Mouse (Mus musculus): ENCODE results near the gene Itpr2. TPM values are rescaled to one million over a fixed set of nuclear protein-coding genes. Genes with fewer than 3 reads are reported as not detected.

Gene Itpr2
- polyA plus RNA-seq, 1 experiment from 2014 or later, result 31.2 TPM

GRCm38 (mm10) chr6:146155156-146155734 lies 346.8 kb downstream of the Itpr2 start:
- 77% methylated on average over 8 of the region's 8 CpGs for WGBS
- no peak overlapping the region for H3K4me2 ChIP-seq
- H3K9ac ChIP-seq, result no peak overlapping the region
- no peaks in the 10 kb centered on the region for H3K9me3 ChIP-seq
- H3K27ac ChIP-seq (replicated peaks), result no peak overlapping the region
- peaks cover 9% of the 10 kb centered on the region for H3K4me1 ChIP-seq
- H3K36me3 ChIP-seq, result peaks cover 56% of the 10 kb centered on the region
- H3K27me3 ChIP-seq (replicated peaks), result no peaks in the 10 kb centered on the region
- H3K4me3 ChIP-seq, result no peak overlapping the region
- ATAC-seq (ENCODE audit: extremely low read depth, insufficient number of reproducible peaks, low FRiP score, low TSS enrichment), result no peak

- H3K27me3 ChIP-seq (replicated peaks), result no peaks in the 10 kb centered on the region
- H3K4me3 ChIP-seq, result no peak overlapping the region
- ATAC-seq (ENCODE audit: extremely low read depth, insufficient number of reproducible peaks, low FRiP score, low TSS enrichment), result no peak
- peaks cover 59% of the 10 kb centered on the region for H3K36me3 ChIP-seq
- no peak overlapping the region for H3K27ac ChIP-seq (replicated peaks)
- WGBS, result 37% methylated on average over 5 of the region's 5 CpGs
- 0 out of 2 replicates have a peak, but pooled peaks cover 3% of the 10 kb centered on the region for H3K4me1 ChIP-seq
- no peak overlapping the region for H3K4me2 ChIP-seq
- H3K9me3 ChIP-seq, result no peaks in the 10 kb centered on the region
- no peak overlapping the region for H3K9ac ChIP-seq
Measured at GRCm38 (mm10) chr6:146152843-146153242, 349.2 kb downstream of the Itpr2 start.

DNA sequence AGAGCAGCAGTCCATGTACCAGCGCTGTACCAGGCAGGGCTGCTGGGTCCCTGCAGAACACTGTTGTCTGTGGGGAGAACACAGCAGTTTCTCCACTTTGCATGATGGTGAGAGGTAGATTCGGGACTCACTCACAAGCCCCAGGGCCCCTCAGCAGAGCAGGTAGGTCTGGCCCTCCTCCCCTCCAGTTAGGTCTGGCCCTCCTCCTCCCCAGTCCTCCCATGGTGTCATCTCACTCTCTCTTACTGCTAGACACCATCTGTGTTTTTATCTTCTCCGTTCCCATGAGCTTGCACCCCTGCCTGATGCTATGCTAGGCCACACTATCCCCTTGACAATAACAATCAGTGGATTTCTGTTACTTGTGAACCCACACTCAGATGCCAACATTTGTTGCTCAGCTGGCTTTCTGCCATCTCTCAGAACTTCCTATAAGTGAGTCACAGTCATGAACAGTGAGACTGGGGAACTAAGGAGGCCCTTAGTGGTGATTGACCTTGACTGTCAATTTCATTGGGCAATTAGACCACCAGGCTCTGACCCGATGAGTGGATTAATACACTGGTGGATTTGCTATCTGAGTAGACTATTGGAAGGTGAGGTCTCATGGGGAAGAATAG lies 360.9 kb downstream of the Itpr2 start:
- H3K9me3 ChIP-seq, result peaks cover 8% of the 10 kb centered on the region
- no peak overlapping the region for H3K4me2 ChIP-seq
- H3K27me3 ChIP-seq (replicated peaks), result no peaks in the 10 kb centered on the region
- peaks cover 43% of the 10 kb centered on the region for H3K36me3 ChIP-seq
- H3K4me1 ChIP-seq, result peaks cover 27% of the 10 kb centered on the region
- no peak overlapping the region for H3K27ac ChIP-seq (replicated peaks)
- WGBS, result 77% methylated on average over 4 of the region's 4 CpGs
- ATAC-seq (ENCODE audit: extremely low read depth, insufficient number of reproducible peaks, low FRiP score, low TSS enrichment), result no peak
- no peak overlapping the region for H3K4me3 ChIP-seq
- no peak overlapping the region for H3K9ac ChIP-seq

DNA sequence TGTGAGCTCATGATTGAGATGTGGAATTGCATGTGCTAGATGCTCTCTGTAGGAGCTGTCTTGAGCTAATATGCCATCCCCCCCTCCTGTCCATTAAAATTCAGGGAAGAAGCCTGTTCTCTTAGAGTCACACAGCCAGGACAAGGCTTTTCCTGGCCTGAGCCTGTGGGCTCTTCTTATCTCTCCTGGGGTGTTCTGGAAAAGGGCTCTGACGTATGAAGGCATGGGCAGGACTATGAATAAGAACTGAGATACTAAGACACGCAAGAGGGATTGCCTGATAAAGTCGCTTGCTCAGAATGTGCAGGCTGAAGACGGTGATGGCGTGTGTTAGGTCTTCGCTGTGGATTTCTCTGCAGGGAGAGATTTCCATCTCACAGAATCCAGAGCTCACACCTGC lies 361.9 kb downstream of the Itpr2 start:
- no peak for ATAC-seq (ENCODE audit: extremely low read depth, insufficient number of reproducible peaks, low FRiP score, low TSS enrichment)
- no peaks in the 10 kb centered on the region for H3K27me3 ChIP-seq (replicated peaks)
- WGBS, result 22% methylated on average over 6 of the region's 6 CpGs
- H3K9me3 ChIP-seq, result no peaks in the 10 kb centered on the region; the same call in 1 of the 2 replicates
- H3K27ac ChIP-seq (replicated peaks), result no peak overlapping the region
- H3K4me2 ChIP-seq, result peak overlapping the region; percentile 3; the same call in 1 of the 2 replicates
- H3K4me1 ChIP-seq, result peaks cover 28% of the 10 kb centered on the region
- no peak overlapping the region for H3K4me3 ChIP-seq
- H3K9ac ChIP-seq, result no peak overlapping the region
- peaks cover 36% of the 10 kb centered on the region for H3K36me3 ChIP-seq

DNA sequence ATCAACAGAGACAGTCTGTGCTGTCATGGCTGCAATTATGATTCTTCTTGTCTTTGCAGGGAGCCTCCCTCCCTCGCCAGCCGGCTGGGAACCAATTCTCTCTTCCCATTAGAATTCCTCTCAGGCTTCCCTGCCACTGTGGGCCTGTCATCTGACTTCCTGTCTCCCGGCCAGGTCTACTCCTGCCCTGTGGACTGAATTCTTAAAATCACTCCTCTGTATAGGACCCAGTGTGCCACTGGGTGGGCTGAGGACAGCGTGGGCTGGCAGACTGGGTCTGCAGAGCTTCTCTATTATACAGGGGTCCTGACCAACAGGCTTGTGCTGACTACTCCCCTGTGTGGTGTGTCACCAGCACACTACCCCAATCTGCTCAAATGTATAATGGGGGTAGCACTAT lies 365.4 kb downstream of the Itpr2 start:
- Histone ChIP-seq H3K4me1 (peaks cover 48% of the 10 kb centered on the region), H3K4me3 (no peak overlapping the region), H3K27me3 (replicated peaks) (no peaks in the 10 kb centered on the region), H3K36me3 (peaks cover 2% of the 10 kb centered on the region; the same call in 1 of the 2 replicates), H3K27ac (replicated peaks) (no peak overlapping the region), H3K9ac (no peak overlapping the region), H3K9me3 (no peaks in the 10 kb centered on the region), H3K4me2 (no peak overlapping the region)
- no peak for ATAC-seq (ENCODE audit: extremely low read depth, insufficient number of reproducible peaks, low FRiP score, low TSS enrichment)
- 44% methylated on average over 4 of the region's 4 CpGs for WGBS

DNA sequence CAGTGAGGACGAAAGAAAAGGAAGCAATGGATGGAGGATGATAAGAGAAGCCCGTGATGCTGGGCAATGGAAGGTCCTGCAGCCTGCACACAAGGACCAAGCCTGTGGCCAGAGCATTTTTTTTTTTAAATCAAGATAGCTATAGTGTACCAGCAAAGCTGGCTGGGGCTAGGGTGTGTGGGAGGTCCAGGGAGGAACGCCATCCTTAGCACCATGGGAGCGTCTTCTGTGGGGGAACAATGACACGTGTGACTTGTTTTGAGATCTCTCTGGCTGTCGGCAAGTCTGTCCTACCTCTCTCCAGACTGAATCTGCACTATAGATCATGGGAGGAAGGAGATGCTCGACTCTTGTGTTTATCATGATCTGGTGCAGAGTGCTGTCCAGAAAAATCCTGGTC lies 365.8 kb downstream of the Itpr2 start:
- Histone ChIP-seq H3K36me3 (no peaks in the 10 kb centered on the region), H3K9ac (no peak overlapping the region), H3K4me2 (no peak overlapping the region), H3K27ac (replicated peaks) (no peak overlapping the region), H3K4me1 (peaks cover 46% of the 10 kb centered on the region), H3K9me3 (no peaks in the 10 kb centered on the region), H3K4me3 (no peak overlapping the region), H3K27me3 (replicated peaks) (no peaks in the 10 kb centered on the region)
- no peak for ATAC-seq (ENCODE audit: extremely low read depth, insufficient number of reproducible peaks, low FRiP score, low TSS enrichment)
- WGBS, result 24% methylated on average over 7 of the region's 7 CpGs

GRCm38 (mm10) chr6:146135291-146135690 lies 366.7 kb downstream of the Itpr2 start:
- Histone ChIP-seq H3K27ac (replicated peaks) (no peak overlapping the region), H3K27me3 (replicated peaks) (no peaks in the 10 kb centered on the region), H3K36me3 (no peaks in the 10 kb centered on the region), H3K9ac (no peak overlapping the region), H3K4me1 (peaks cover 36% of the 10 kb centered on the region), H3K9me3 (no peaks in the 10 kb centered on the region), H3K4me2 (no peak overlapping the region), H3K4me3 (no peak overlapping the region)
- ATAC-seq (ENCODE audit: extremely low read depth, insufficient number of reproducible peaks, low FRiP score, low TSS enrichment), result no peak
- WGBS, result 71% methylated on average over 8 of the region's 8 CpGs

DNA sequence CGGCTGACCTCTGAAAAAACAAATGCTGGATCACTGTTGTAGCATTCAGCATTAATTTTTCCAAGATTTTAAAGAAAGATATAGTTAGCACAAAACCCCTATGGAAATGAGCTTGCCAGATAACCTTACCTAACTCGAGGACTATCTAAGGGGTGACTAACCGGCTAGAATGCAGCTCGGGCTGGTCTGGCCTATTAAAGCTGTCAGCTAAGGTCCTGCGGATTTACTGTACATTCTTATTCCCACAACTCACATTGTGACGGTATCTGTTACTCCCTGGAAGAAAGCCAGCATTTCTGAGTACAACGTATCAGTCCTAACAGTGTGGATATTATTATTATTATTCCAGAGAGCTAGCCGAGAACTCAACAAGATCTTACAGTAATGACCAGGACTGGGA lies 368.1 kb downstream of the Itpr2 start:
- H3K27me3 ChIP-seq (replicated peaks), result no peaks in the 10 kb centered on the region
- no peak overlapping the region for H3K4me2 ChIP-seq
- 25% methylated on average over 8 of the region's 8 CpGs for WGBS
- H3K4me3 ChIP-seq, result no peak overlapping the region
- H3K27ac ChIP-seq (replicated peaks), result peak overlapping the region; percentile 10; the same call in 1 of the 2 replicates
- no peak overlapping the region for H3K9ac ChIP-seq
- peaks cover 30% of the 10 kb centered on the region for H3K4me1 ChIP-seq
- ATAC-seq (ENCODE audit: extremely low read depth, insufficient number of reproducible peaks, low FRiP score, low TSS enrichment), result no peak; the same call in 1 of the 2 replicates
- no peaks in the 10 kb centered on the region for H3K9me3 ChIP-seq
- H3K36me3 ChIP-seq, result 0 out of 2 replicates have a peak, but pooled peaks cover under 1% of the 10 kb centered on the region

DNA sequence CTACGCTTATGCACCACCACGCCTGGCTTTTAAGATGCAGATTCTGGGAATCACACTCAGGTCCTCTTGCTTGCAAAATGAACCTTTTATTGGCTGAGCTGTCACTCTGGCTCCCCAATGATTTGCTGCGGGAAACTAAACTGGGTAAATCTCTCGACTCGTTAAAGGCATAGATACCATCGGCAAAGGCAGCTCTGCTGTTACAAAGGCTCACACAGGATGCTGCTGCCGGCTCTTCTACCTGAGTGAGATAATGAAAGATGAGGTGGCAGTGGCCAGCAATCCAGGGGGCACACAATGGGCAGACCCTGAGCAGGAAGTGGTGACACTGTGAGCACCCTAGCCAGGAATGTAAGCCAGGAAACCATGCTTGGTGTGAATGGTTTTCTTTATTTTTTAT lies 373.0 kb downstream of the Itpr2 start:
- Histone ChIP-seq H3K9ac (no peak overlapping the region), H3K36me3 (0 out of 2 replicates have a peak, but pooled peaks cover 6% of the 10 kb centered on the region), H3K27me3 (replicated peaks) (no peaks in the 10 kb centered on the region), H3K9me3 (no peaks in the 10 kb centered on the region), H3K4me3 (no peak overlapping the region), H3K4me2 (no peak overlapping the region), H3K4me1 (peaks cover 45% of the 10 kb centered on the region), H3K27ac (replicated peaks) (no peak overlapping the region)
- 75% methylated on average over 7 of the region's 7 CpGs for WGBS
- no peak for ATAC-seq (ENCODE audit: extremely low read depth, insufficient number of reproducible peaks, low FRiP score, low TSS enrichment)

DNA sequence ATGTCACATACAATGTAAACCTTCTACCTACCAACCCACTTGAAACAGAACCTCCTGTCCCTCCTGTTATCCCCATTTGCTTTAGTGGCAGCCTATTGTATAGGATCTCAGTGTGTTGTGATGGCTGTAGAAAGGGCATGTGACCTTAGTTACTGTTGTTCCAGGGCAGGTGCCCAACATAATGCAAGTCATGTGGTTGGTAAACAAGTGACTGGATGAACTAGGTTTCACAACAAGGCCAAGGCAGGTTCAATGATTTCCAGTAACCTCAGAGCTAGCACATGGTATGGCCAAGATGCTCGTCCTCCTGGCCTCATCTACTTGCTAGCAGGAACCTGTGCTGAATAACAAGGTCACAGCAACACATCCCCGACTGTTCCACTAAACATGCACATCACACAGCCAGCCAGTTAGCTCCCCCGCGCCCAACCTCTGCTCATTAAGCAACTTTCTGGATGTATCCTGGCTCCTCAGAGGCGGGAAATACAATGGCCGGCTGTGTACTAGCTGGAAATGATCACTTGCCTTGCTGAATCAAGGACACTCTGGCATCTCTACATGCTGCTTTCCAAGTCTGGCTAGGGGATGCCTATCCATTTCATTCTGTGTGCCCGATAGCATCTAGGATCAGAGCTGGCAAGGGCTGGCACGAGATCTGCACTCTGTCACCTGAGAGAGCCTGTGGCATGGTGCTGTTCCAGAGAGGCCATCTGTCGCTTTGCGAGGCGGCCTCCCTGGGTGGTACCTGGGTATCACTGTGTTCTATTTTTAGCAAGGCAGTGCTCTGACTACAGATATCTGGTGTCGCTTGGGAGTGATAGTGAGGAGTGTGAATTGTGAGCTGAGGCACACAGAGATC lies 375.0 kb downstream of the Itpr2 start:
- peak overlapping the region; percentile 66; the same call in 1 of the 2 replicates for H3K27ac ChIP-seq (replicated peaks)
- H3K9ac ChIP-seq, result 0 out of 2 replicates have a peak overlapping the region, but pooled peaks have one; percentile 24
- peak; percentile 56; the same call in 1 of the 2 replicates for ATAC-seq (ENCODE audit: extremely low read depth, insufficient number of reproducible peaks, low FRiP score, low TSS enrichment)
- no peaks in the 10 kb centered on the region for H3K27me3 ChIP-seq (replicated peaks)
- 51% methylated on average over 12 of the region's 12 CpGs for WGBS
- no peaks in the 10 kb centered on the region for H3K9me3 ChIP-seq
- peak overlapping the region; percentile 11; the same call in 1 of the 2 replicates for H3K4me2 ChIP-seq
- no peak overlapping the region for H3K4me3 ChIP-seq
- H3K36me3 ChIP-seq, result 0 out of 2 replicates have a peak, but pooled peaks cover 6% of the 10 kb centered on the region
- H3K4me1 ChIP-seq, result peaks cover 35% of the 10 kb centered on the region

DNA sequence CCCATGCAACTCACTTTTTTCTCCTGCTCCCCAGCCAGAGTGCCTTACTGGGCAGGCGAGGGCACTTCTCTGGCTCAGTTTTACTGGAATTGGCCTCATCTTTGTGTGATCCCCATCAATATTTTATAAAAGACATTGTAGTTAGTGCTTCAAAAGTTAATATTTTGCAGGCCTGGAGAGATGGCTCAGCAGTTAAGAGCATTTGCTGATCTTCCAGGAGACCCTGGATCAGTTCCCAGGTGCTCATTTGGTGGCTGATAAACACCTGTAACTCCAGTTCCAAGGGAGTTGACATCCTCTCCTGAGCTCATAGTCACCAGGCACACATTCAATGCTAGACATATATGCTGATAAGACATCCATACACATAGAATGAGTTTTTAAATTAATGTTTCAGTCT lies 376.4 kb downstream of the Itpr2 start:
- Histone ChIP-seq H3K4me3 (no peak overlapping the region), H3K4me1 (peaks cover 35% of the 10 kb centered on the region), H3K9ac (no peak overlapping the region), H3K27ac (replicated peaks) (no peak overlapping the region), H3K27me3 (replicated peaks) (no peaks in the 10 kb centered on the region), H3K36me3 (0 out of 2 replicates have a peak, but pooled peaks cover 6% of the 10 kb centered on the region), H3K4me2 (no peak overlapping the region), H3K9me3 (no peaks in the 10 kb centered on the region)
- WGBS, result 68% methylated on average over 1 of the region's 1 CpGs
- no peak for ATAC-seq (ENCODE audit: extremely low read depth, insufficient number of reproducible peaks, low FRiP score, low TSS enrichment)
